Mouse (Mus musculus): ENCODE measurements around the gene E4f1. TPM values are rescaled to one million over a fixed set of nuclear protein-coding genes. Genes with fewer than 3 reads are reported as not detected.
"Not testable (repeated sequence)": the region's sequence is repeated elsewhere in the genome, so short reads cannot be mapped to it uniquely, and the experiment has no call there.

The E4f1 gene
- polyA plus RNA-seq, 1 experiment from 2014 or later: 28.8 TPM

DNA sequence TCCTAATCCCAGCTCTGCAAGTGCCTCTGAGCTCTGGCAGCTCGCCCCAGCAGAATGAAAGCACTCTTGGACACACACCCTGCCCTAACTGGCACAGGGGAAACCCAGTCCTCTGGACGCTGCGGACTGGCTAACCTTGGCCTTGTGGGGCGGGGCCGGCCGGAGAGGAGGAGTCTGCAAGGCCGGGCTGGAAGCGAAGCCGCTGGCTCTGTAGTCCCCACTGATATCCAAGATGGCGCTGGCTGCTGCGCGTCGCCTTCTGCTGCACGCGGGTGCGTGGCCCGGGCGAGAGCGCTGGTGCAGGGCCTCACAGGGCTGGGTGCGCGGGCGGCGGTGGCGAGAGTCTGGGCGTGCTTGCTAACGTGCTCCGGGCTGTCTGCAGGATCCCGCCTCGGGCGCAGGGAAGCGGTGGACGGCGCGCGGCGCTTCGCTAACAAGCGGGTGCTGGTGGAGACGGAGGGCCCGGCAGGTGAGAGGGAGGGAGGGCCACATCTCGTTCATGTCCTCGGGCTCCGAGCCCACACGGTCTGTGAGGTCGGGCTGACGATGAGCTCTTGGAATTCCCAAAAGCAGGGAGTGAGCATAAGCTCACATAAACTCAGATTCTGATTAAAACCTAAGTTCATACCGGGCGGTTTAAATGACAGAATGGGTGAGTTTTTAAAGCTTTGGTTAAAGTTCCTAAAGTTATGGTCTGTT, 43.5 kb downstream of the E4f1 start, which contains the start of gene Eci1:
Eci1 (plus strand) TSS at position 171 of the 699 bp plus-strand sequence.
- H3K4me2 ChIP-seq (ENCODE audit: low read depth, low read length): peak within 1 kb of the TSS; percentile 76
- WGBS: under 1% methylated on average over 48 of the region's 48 CpGs
- H3K27me3 ChIP-seq (ENCODE audit: control insufficient read depth, insufficient read depth, low read depth, low read length): no peaks in the 10 kb centered on the region
- peak within 1 kb of the TSS; percentile 98 for H3K27ac ChIP-seq (ENCODE audit: low read length)
- peaks cover 13% of the 10 kb centered on the region for H3K4me1 ChIP-seq (replicated peaks; ENCODE audit: control insufficient read depth, insufficient read depth, low read length)
- peak within 1 kb of the TSS; percentile 93 for H3K9ac ChIP-seq (ENCODE audit: low read length)
- no peaks in the 10 kb centered on the region for H3K9me3 ChIP-seq (ENCODE audit: control insufficient read depth, low read length)
- H3K36me3 ChIP-seq (ENCODE audit: control insufficient read depth, insufficient read depth, low read length): peaks cover 32% of the 10 kb centered on the region
- peak; percentile 100 for ATAC-seq (ENCODE audit: low read depth)
- H3K4me3 ChIP-seq (ENCODE audit: low read length): peak within 1 kb of the TSS; percentile 85

DNA sequence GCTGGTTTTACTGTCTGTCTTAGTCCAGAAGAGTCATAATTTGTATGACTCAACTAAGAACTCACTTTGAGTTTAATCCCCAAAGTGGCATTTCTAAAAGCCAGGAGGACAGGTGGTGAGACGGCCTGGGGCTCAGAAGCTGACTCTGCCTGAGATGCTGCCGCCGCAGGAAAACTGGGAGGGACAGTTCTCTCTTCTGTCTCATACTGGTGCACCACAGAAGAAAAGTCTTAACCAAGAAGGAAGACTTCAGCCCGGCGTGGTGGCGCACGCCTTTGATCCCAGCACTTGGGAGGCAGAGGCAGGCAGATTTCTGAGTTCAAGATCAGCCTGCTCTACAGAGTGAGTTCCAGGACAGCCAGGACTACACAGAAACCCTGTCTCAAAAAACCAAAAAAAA, 44.2 kb downstream of the E4f1 start:
- Histone ChIP-seq H3K27ac (ENCODE audit: low read length) (peak overlapping the region; percentile 98), H3K4me1 (replicated peaks; ENCODE audit: control insufficient read depth, insufficient read depth, low read length) (peaks cover 13% of the 10 kb centered on the region), H3K36me3 (ENCODE audit: control insufficient read depth, insufficient read depth, low read length) (peaks cover 38% of the 10 kb centered on the region), H3K4me3 (ENCODE audit: low read length) (peak overlapping the region; percentile 85), H3K9me3 (ENCODE audit: control insufficient read depth, low read length) (no peaks in the 10 kb centered on the region), H3K9ac (ENCODE audit: low read length) (no peak overlapping the region; the same call in 1 of the 2 replicates), H3K4me2 (ENCODE audit: low read depth, low read length) (peak overlapping the region; percentile 76), H3K27me3 (ENCODE audit: control insufficient read depth, insufficient read depth, low read depth, low read length) (no peaks in the 10 kb centered on the region)
- WGBS: 90% methylated on average over 7 of the region's 7 CpGs
- ATAC-seq (ENCODE audit: low read depth): no peak

DNA sequence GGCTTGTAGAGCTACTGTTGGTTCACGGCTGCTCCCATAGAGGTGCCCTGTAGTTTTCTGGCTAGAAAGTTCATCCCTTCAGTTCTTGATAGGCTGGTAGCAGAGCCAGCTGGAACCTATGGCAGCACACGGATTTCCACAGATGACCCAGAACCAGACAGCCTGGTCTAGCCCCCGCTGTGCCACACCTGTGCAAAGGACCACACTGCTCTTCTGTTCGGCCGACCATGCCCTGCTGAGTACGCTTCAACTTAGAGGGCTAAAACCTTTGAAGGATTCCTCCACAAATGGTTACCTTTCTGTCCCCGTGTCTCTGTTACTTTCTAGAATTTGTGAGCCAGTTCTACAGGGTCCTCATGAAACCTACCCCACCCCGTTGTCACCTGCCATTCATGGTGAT, 44.8 kb downstream of the E4f1 start:
- peaks cover 13% of the 10 kb centered on the region for H3K4me1 ChIP-seq (replicated peaks; ENCODE audit: control insufficient read depth, insufficient read depth, low read length)
- 97% methylated on average over 4 of the region's 8 CpGs for WGBS
- H3K4me2 ChIP-seq (ENCODE audit: low read depth, low read length); H3K27ac ChIP-seq (ENCODE audit: low read length); H3K27me3 ChIP-seq (ENCODE audit: control insufficient read depth, insufficient read depth, low read depth, low read length); H3K4me3 ChIP-seq (ENCODE audit: low read length); H3K9ac ChIP-seq (ENCODE audit: low read length); ATAC-seq (ENCODE audit: low read depth); H3K9me3 ChIP-seq (ENCODE audit: control insufficient read depth, low read length): not testable (repeated sequence)
- peaks cover 42% of the 10 kb centered on the region for H3K36me3 ChIP-seq (ENCODE audit: control insufficient read depth, insufficient read depth, low read length)

DNA sequence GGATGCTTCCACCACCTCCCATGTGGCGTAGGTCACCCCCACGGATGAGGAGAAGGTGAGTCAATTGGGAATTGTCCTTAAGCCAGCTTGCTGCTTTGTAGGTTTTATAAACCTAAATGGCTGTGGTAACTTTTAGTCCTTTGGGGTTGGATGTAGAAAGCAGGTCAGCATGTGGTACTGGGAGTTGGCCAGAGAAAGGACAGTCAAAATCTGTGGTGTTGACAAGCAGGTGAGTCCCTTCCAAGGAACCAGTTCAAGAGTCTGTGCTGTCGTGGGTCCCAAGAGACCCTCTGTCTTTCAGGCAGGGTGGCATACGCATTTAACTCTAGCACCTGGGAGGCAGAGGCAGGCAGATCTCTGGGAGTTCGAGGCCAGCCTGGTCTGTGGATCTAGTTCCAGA, 45.6 kb downstream of the E4f1 start:
- 85% methylated on average over 5 of the region's 5 CpGs for WGBS
- ATAC-seq (ENCODE audit: low read depth): no peak
- Histone ChIP-seq H3K27me3 (ENCODE audit: control insufficient read depth, insufficient read depth, low read depth, low read length) (no peaks in the 10 kb centered on the region), H3K36me3 (ENCODE audit: control insufficient read depth, insufficient read depth, low read length) (peaks cover 50% of the 10 kb centered on the region), H3K4me3 (ENCODE audit: low read length) (no peak overlapping the region), H3K4me2 (ENCODE audit: low read depth, low read length) (no peak overlapping the region), H3K9ac (ENCODE audit: low read length) (no peak overlapping the region), H3K4me1 (replicated peaks; ENCODE audit: control insufficient read depth, insufficient read depth, low read length) (peaks cover 13% of the 10 kb centered on the region), H3K9me3 (ENCODE audit: control insufficient read depth, low read length) (no peaks in the 10 kb centered on the region), H3K27ac (ENCODE audit: low read length) (no peak overlapping the region)

DNA sequence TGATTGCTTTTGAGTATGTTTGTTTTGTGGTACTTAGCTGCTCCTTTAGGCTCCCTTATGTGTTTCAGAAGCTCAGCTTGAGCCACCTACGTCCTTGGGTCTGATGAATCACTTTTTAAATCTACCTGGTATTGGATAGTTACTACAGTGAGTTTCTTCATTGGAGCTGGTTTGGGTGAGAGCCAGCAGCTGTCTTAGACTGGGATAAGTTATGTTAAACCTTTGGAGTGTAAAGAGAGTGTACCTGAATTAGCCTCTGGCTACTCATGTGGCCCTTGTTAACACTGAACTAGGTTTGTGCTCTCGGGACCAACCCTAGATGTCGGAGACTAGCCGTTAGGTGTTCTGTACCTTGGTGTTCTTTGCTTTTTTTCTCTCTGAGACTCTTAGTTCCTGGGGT, 47.0 kb downstream of the E4f1 start:
- no peak for ATAC-seq (ENCODE audit: low read depth)
- peaks cover 11% of the 10 kb centered on the region for H3K4me1 ChIP-seq (replicated peaks; ENCODE audit: control insufficient read depth, insufficient read depth, low read length)
- H3K4me3 ChIP-seq (ENCODE audit: low read length): no peak overlapping the region
- WGBS: 94% methylated on average over 4 of the region's 4 CpGs
- no peak overlapping the region for H3K4me2 ChIP-seq (ENCODE audit: low read depth, low read length)
- no peak overlapping the region for H3K9ac ChIP-seq (ENCODE audit: low read length)
- H3K36me3 ChIP-seq (ENCODE audit: control insufficient read depth, insufficient read depth, low read length): peaks cover 61% of the 10 kb centered on the region
- no peak overlapping the region for H3K27ac ChIP-seq (ENCODE audit: low read length)
- no peaks in the 10 kb centered on the region for H3K27me3 ChIP-seq (ENCODE audit: control insufficient read depth, insufficient read depth, low read depth, low read length)
- no peaks in the 10 kb centered on the region for H3K9me3 ChIP-seq (ENCODE audit: control insufficient read depth, low read length)

DNA sequence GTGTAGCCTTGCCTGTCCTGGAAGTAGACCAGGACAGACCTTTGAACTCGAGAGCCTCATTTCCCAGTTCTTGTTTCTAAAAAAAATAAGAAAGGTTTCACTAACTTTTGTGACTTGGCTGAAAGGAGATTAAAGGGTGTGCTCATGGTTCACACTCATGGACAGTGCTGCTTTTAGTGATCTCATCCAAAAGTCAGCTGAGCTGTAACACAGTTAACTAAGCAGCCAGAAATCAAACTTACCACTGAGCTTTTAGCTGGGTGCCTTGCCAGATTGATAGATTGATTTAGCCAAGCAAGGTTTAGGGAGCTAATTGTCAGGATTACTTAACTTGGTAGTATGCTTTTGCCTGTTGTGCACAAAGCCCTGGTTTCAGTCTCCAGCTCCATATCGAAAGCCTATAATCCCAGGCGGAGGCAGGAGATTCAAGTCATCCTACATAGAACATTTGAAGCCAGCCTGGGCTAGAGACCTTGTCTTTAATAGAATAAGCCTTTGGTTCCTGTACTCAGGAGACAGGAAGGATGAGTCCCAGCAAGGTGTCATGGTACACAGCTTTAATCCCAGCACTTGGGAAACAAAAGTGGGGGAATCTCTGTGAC, 54.0 kb downstream of the E4f1 start:
- Histone ChIP-seq H3K4me3 (ENCODE audit: low read length) (peak overlapping the region; percentile 72), H3K36me3 (ENCODE audit: control insufficient read depth, insufficient read depth, low read length) (peaks cover 28% of the 10 kb centered on the region), H3K9me3 (ENCODE audit: control insufficient read depth, low read length) (no peaks in the 10 kb centered on the region), H3K27ac (ENCODE audit: low read length) (no peak overlapping the region), H3K4me1 (replicated peaks; ENCODE audit: control insufficient read depth, insufficient read depth, low read length) (peaks cover 13% of the 10 kb centered on the region), H3K9ac (ENCODE audit: low read length) (peak overlapping the region; percentile 82), H3K27me3 (ENCODE audit: control insufficient read depth, insufficient read depth, low read depth, low read length) (no peaks in the 10 kb centered on the region), H3K4me2 (ENCODE audit: low read depth, low read length) (peak overlapping the region; percentile 93)
- ATAC-seq (ENCODE audit: low read depth): no peak
- 81% methylated on average over 3 of the region's 3 CpGs for WGBS

DNA sequence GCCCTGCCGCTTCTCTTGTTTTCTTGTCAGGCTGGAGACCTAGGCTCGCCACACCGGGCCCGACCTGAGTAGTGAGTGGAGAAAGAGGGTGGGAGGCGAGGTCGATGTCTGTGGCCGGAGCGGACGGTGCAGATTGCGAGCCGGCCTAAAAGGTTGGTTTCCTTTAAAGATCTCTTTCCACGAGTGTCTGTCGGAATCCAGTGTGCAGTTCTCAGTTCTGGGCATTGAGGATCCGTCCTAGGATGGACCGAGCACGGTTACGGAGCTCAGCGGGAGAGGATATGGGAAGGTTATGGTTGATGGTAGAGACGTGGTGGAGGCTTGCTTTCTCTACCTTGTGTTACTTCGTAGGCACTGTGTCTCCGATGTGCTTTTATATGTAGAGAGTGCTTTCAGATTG, 55.1 kb downstream of the E4f1 start:
- Histone ChIP-seq H3K27me3 (ENCODE audit: control insufficient read depth, insufficient read depth, low read depth, low read length) (no peaks in the 10 kb centered on the region), H3K36me3 (ENCODE audit: control insufficient read depth, insufficient read depth, low read length) (peaks cover 23% of the 10 kb centered on the region), H3K27ac (ENCODE audit: low read length) (peak overlapping the region; percentile 91), H3K4me3 (ENCODE audit: low read length) (peak overlapping the region; percentile 72), H3K9ac (ENCODE audit: low read length) (peak overlapping the region; percentile 82), H3K4me1 (replicated peaks; ENCODE audit: control insufficient read depth, insufficient read depth, low read length) (peaks cover 13% of the 10 kb centered on the region), H3K9me3 (ENCODE audit: control insufficient read depth, low read length) (no peaks in the 10 kb centered on the region), H3K4me2 (ENCODE audit: low read depth, low read length) (peak overlapping the region; percentile 93)
- no peak for ATAC-seq (ENCODE audit: low read depth)
- under 1% methylated on average over 21 of the region's 21 CpGs for WGBS

DNA sequence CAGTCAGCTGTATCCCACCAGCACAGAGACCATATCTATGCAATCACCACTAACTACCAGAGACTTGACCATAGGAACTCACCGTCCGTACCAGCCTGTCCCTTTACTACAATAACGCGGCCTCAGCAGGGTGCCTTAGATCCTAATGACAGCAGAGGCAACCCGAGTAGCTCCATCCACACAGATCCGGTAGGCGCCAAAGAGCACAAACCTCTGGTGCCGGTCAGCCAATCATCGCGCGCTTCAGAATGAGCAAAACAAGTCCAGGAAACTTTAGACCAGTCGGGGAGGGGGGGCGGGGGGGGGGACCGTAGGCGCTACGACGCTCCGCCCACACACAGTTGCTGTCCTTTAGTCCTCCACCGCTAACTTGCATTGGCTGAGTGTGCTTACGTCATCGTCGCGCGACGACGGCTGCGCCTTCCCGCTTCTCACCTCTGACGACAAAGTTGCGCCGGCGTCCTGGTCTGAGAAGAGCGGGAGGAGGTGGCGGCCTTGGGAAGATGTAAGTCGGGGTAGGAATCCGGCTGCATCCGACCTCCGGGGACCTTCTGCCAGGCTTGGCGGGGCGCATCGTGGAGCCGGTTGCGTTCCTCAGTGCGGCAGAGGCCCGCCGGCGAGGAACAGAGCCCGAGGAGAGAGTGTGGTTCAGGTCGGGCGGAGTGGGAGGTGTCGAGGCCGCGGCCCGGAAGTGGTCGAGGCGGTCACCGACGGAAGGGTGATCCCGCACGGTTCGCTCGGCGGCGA, 55.7 kb downstream of the E4f1 start, which contains the start of gene Rnps1:
Rnps1 (plus strand) TSS at position 336 of the 747 bp plus-strand sequence.
- peaks cover 13% of the 10 kb centered on the region for H3K4me1 ChIP-seq (replicated peaks; ENCODE audit: control insufficient read depth, insufficient read depth, low read length)
- peak within 1 kb of the TSS; percentile 93 for H3K4me2 ChIP-seq (ENCODE audit: low read depth, low read length)
- H3K27me3 ChIP-seq (ENCODE audit: control insufficient read depth, insufficient read depth, low read depth, low read length): no peaks in the 10 kb centered on the region
- peak within 1 kb of the TSS; percentile 72 for H3K4me3 ChIP-seq (ENCODE audit: low read length)
- under 1% methylated on average over 64 of the region's 64 CpGs for WGBS
- H3K36me3 ChIP-seq (ENCODE audit: control insufficient read depth, insufficient read depth, low read length): peaks cover 23% of the 10 kb centered on the region
- peak within 1 kb of the TSS; percentile 91 for H3K27ac ChIP-seq (ENCODE audit: low read length)
- peak; percentile 97 for ATAC-seq (ENCODE audit: low read depth)
- H3K9me3 ChIP-seq (ENCODE audit: control insufficient read depth, low read length): no peaks in the 10 kb centered on the region
- peak within 1 kb of the TSS; percentile 82 for H3K9ac ChIP-seq (ENCODE audit: low read length)
